Mouse (Mus musculus): ENCODE measurements around the gene Rest.
A peak's percentile ranks its signal among the peaks of the same experiment; 100 is the strongest.

Rest gene

DNA sequence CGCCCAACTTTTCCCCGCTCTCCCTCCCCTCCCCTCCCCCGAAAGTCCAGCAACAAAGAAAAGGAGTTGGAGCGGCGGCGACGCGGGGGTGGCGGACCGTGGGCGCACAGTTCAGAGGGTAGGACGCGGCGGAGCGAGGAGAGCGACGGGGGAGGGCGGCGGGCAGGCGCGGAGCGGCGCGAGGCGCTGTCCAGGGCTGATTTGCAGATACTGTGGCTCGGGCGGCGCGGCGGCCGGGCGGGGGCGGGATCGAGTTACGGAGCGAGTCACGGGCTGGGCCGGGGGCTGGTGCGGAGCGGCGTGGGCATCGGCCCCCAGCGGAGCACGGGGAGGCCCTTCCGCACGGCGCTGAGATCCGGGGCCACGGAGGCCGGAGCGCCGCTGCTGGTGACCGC, 377 bp downstream of the Rest start:
- DNase-seq (ENCODE audit: low spot score in 2 of 2), result peak; percentile 65 to 67

GRCm38 (mm10) chr5:77266066-77266885, 985 bp downstream of the Rest start:
- DNase-seq (ENCODE audit: low spot score in 2 of 2), result peak; percentile 39 to 44

DNA sequence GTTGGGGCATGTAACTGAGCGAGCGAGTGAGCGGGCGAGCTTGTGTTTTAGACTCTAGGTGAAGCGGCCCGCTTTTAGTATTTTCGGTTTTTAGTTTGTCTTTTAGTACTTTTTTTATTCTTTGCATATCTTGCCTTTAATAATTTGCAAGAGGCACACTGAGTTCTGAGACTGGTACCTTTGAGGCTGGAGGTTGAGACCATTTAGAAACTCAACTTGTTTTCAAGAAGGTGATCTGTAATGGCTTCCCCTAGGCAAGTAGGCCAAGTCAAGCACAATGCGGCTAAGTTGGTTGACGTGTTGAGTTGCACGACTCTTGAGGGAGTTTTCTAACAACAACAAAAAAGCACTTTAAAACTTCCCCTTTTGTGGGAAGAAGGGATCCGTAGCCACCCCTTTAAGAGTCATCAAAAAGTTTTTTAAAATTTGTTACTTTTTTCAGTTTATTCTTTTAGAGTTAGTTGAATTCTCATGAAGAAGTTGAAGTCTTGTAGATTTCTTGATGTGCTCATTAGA, 1.7 kb downstream of the Rest start:
- DNase-seq (ENCODE audit: low spot score in 2 of 2), result no peak

DNA sequence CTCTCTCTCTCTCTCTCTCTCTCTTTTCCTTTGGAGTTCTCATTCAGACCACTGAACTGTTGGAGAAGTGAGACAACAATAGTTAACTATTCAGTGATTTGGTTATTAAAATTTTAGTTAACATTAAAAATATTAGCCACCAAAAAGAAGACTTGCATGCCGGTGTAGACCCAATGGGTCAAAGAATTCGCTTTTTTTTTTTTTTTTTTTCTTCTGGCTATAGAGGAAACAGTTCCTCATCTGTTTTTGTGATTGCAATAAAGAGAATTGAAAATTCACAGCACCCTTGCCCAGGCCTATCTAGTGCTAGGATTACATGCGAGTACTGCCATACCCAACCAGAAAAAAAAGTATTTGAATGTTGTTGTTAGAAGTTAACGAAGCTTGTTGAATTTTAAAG, 2.1 kb downstream of the Rest start:
- no peak for DNase-seq (ENCODE audit: low spot score in 2 of 2)

GRCm38 (mm10) chr5:77267957-77268624, 2.8 kb downstream of the Rest start:
- DNase-seq (ENCODE audit: low spot score in 2 of 2), result no peak

- DNase-seq (ENCODE audit: low spot score in 2 of 2), result no peak
Observed at GRCm38 (mm10) chr5:77269399-77269798, 4.1 kb downstream of the Rest start.

DNA sequence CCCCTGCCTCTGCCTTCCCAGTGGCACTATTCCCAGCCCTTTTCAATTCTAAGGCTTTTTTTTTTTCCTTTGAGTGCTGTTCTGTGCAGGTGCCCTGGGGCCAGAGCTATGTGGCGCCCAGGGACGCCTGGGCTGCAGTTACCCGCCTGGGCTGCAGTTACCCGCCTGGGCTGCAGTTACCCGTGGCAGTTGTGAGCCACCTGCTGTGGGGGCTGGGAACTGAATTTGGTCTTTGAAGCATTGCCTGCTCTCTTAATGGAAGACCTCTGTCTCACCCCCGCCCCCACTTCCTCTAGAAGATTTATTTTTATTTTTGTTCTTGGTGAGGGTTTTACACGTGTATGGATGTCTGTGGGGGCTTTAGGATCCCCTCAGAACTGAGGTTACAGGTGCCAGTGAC, 7.9 kb downstream of the Rest start:
- no peak for DNase-seq (ENCODE audit: low spot score in 2 of 2)

DNA sequence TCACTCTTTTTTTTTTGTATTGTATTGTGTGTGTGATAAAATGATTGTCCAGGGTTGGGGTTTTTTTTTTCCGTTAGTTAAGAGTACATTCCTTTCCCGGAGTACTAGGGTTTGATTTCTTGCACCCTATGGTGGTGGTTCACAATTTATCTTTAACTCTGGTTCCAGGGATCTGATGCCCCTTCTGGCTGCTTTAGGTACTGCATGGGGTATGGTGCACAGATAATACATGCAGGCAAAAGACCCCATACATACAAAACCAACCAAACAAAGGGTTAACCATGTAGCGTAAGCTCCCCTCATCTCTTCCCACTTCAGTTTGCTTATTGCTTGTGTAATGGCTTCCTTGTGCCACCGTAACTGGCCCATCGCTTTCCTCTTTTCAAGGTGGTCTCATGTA, 10.7 kb downstream of the Rest start:
- no peak for DNase-seq (ENCODE audit: low spot score in 2 of 2)

DNA sequence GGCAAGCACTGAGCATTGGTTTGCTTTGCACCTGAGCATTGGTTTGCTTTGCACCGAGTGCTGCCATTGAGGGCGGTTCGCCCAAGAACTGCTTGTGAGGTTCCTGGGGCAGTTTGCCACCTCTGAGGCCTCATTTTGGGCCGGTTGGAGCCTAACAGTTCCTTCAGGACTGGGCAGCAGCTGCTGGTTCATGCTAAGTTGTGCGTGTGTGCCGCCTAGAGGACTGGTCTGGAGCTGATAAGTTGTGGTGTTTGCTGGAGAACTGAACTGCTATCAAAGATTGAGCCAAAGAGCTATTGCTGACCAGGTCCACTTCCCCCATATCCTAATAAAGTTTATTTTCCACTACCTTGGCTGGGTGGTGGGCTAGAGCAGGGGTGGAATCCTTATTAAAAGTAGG, 11.9 kb downstream of the Rest start:
- DNase-seq (ENCODE audit: low spot score in 2 of 2), result peak in 1 of 2 experiments; percentile 29

DNA sequence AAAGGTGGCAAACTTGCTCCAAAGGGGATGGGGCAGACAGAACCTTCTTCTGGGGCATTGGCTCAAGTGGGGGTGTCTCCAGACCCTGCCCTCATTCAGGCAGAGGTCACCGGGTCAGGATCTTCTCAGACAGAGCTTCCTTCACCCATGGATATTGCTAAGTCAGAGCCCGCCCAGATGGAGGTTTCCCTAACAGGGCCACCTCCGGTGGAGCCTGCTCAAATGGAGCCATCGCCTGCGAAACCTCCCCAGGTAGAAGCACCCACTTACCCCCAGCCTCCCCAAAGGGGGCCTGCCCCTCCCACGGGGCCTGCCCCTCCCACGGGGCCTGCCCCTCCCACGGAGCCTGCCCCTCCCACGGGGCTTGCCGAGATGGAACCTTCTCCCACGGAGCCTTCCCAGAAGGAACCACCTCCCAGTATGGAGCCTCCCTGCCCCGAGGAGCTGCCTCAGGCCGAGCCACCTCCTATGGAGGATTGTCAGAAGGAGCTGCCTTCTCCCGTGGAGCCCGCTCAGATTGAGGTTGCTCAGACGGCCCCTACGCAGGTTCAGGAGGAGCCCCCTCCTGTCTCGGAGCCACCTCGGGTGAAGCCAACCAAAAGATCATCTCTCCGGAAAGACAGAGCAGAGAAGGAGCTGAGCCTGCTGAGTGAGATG, 16.4 kb downstream of the Rest start:
- DNase-seq (ENCODE audit: low spot score in 2 of 2), result no peak

GRCm38 (mm10) chr5:77282242-77282641, 17.0 kb downstream of the Rest start:
- no peak for DNase-seq (ENCODE audit: low spot score in 2 of 2)

GRCm38 (mm10) chr5:77285685-77286084, 20.4 kb downstream of the Rest start:
- DNase-seq (ENCODE audit: low spot score in 2 of 2), result no peak

- no peak for DNase-seq (ENCODE audit: low spot score in 2 of 2)
Observed at GRCm38 (mm10) chr5:77286904-77287303, 21.6 kb downstream of the Rest start.

DNA sequence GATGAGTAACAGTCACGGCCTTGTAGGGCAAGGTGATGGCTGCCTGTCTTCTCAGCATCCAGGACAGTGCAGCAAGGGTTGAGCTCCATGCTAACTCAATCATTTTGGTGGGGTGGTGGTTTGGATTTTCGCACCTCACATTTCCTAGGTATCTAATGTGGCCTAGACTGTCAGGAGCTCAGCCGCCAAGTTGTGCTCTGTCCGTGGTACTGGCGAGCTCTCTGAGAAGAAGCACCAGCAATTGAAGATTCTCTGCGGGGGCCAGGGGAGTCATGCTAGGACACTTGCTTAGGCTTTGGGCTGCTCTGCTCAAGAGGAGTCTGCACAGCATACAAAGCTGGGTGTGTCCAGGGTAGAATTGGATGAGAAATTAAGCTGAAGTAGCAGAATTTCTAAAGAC, 22.6 kb downstream of the Rest start:
- no peak for DNase-seq (ENCODE audit: low spot score in 2 of 2)

GRCm38 (mm10) chr5:77289686-77290085, 24.4 kb downstream of the Rest start:
- no peak for DNase-seq (ENCODE audit: low spot score in 2 of 2)

- DNase-seq (ENCODE audit: low spot score in 2 of 2), result no peak
Observed at GRCm38 (mm10) chr5:77290606-77291005, 25.3 kb downstream of the Rest start.

DNA sequence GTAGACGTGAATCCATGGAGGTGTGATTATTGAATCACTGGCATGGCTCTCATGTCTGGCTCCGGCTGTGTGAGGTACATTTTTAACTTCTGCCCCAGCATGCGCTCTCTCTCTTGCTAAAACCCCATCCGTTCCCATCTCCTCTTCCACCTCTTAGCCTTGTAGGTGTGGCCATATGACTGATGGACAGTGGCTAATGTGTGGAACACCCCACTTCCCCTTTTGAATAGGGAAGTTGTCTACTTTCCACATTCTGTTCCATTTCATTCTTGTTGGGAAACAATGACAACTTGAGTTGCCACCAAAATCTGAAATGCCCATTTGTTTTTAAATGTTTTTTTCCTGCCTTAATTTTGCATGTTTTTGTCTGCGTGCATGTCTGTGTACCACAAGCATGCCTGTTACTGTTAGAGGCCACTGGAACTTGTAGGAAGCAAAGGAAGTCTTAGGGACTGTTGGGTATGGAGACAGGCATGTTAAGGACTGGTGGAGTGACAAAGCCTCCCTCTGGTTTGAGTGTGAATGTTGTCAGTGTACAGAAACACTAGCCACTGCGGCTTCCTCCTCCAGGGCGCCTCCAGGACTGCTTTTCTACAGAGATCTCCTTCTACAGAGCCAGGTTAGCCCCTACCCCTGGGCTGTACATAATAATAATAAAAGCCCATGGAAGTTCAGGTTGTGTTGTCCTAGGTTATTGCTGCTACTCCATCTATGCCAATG, 27.7 kb downstream of the Rest start:
- no peak for DNase-seq (ENCODE audit: low spot score in 2 of 2)

DNA sequence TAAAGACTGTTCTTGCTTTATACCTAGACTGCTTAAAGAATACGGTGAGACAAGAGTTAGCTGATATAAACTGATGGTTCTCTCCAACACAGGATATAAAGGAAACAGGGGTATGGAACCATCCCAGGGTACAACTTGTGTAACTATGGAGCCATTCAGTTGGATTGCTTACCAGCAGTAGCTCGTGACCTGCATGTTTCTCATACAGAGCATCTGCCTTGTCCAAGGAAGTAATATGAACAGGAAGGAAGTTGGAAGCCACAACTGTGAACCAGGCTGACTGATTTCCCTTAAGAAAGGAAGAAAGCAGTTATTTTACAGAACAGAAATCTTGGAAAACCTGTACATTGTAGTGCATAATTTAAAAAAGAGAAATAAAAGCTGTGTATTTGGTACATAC, 34.2 kb downstream of the Rest start:
- no peak for DNase-seq (ENCODE audit: low spot score in 2 of 2)

DNA sequence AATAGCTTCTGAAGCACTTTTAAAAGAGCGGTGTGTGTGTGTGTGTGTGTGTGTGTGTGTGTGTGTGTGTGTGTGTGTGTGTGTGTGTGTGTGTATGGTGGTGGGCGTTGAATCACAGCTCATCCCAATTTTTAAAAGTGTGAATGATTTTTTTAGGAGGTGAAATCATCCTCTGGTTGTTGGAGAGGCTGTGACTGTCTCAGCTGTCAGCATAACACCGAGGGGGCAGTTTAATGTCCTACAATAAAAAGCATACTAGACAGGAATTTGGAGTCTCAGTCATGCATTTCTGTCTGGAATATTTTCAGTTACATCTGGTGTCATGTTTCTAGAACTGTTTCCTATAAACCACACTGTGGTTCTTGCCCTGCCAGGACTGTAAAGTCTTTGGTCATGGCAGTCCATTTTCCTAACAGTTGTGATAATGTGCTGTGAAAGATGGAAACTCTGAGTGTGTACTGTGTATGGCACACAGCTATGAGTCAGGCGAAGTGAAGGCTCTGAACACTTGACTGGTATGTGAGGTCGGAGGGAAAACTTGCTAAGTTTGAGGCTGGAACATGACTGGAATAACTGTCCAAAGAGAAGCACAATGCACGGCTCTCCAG, 36.1 kb downstream of the Rest start:
- no peak for DNase-seq (ENCODE audit: low spot score in 2 of 2)

GRCm38 (mm10) chr5:77307821-77308553, 42.7 kb downstream of the Rest start:
- DNase-seq (ENCODE audit: low spot score in 2 of 2), result no peak
